Mouse (Mus musculus) ZHBTc4 (cell line): ENCODE results near the gene Ccdc22.

Source experiments
- DNase-seq: peaks from one replicate; pipeline ENCODE4 v3.0.0-alpha.2; 2011; ENCODE audit warnings: low read depth, low spot score

Ccdc22 gene

DNA sequence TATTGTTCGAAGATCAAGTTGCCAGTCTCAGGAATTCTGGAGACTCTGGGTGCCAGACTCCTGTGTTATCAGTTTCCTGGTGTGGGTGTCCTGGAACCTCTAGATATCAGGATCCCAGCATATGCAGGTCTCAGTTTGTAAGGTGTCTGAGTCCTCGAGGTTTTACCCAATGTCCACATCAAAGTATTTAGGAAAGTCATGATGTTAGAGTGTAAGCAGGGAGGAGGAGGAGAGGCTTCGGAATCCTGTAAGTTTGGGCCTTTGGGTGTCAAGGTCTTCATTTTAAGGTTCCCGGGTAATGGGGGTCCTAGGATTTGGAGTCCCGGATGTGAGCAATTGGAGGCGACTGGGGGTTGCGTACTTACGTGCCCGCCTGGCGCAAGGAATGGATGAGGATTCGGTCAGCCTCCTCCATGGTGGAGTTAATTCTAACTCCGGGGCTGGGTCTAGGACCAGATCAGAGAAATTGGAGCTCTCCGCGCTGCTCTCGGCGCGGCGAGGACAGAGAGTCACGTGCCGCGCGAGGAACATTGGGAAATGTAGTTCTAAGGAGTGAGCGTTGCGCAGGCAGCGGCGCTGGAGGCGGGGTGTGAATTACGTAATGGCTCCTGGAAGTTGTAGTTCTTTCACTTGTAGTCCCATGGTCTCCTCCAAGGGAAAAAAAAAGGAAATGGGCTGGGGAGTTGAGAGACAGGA is at the start of gene Ccdc22:
Gene Ccdc22 (minus strand): TSS at position 639 of the 696 bp plus-strand sequence.
- DNase-seq, result peak; percentile 92

DNA sequence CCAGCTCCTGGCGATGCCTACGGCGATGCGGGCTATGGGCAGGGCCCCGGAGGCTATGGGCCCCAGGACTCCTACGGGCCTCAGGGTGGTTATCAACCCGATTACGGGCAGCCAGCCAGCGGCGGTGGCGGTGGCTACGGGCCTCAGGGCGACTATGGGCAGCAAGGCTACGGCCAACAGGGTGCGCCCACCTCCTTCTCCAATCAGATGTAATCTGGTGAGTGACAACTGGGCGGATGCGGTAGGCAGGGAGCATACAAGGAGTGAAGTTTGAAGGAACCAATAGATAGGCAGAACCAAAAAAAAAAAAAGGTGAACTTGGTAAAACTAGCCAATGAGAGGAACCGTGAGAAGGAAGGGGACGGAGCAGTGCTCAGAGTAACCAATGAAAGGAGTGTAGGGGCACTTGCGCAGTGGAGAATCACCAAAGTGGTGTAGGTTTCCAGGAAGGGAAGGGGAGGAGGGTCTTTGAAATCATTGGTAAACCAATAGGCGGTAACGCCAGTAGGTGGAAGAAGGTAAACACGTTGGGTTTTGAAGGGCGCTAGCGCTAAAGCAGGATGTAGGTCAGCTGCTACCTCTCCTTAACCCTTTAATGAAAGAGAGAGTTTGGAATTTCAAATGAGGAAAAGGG is 43.5 kb upstream of the Ccdc22 start:
- DNase-seq, result peak; percentile 95

DNA sequence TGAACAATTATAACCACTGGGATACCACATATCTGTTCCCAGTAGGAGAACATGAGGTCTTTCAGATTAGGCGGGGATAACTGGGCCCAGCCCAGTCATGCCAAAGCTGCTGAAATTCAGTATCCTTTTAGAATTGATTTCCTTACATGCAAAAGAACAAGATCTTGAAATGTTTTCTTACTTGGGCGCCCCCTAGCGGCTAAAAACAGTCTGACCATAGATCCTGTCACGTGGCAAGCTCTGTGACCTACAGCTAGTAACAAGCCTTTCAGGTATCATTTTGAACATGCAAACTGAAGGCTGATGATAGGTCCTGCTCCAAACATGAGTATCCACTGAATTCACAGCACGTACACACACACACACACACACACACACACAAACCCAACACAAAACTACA is 40.0 kb upstream of the Ccdc22 start:
- peak; percentile 84 for DNase-seq

DNA sequence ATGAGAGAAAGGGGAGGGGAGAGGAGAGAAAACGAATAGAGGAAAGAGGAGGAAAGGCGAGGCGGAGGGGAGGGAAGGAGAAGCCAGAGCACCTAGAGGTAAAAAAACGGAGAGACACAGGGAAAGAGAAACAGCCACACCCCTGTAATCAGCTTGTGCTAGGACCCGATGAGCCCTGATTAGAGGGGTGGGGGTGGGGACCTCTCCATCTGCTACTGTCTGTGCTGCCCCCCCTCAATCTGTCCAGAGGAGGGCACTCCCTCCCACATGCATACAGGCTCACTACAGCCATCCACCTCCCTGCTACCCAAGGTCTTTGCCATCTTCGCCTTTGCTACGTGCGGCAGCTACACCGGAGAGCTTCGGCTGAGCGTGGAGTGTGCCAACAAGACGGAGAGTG is 35.5 kb upstream of the Ccdc22 start:
- no peak for DNase-seq

DNA sequence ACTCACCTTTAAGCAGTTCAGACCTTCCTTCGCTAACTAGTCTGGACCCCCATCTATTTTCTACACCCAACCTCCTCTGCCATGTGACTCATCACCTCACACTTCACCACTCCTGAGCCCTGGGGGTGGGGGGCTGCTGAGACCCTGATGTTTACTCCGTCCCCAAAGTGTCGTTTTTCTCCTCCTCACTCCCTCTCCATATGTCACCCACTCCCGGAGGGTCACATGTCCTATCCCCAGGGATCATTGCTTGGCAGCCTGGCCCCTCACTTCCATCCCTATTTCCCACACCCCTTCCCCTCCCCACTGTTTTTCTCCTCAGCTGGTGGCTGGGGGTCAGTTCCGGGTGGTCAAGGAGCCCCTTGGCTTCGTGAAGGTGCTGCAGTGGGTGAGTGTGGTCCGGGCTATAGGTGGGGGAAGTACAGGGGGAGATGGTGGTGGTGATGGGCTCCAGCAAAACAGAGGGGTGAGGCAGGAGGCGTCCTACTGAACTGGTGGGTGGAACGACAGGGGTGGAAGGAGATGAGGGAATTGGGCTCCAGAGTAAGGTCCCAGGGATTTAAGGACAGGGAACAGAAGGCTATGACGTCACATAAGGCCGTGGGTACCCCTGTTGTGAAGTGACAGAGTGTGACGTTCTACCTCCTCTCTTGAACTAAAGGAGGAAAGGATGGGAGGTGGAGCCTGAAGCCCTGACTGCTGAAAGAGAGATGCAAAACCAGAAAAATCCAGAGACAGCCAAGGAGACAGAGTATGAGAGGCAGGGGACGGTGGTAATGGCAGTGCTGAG is 34.4 kb upstream of the Ccdc22 start:
- no peak for DNase-seq

DNA sequence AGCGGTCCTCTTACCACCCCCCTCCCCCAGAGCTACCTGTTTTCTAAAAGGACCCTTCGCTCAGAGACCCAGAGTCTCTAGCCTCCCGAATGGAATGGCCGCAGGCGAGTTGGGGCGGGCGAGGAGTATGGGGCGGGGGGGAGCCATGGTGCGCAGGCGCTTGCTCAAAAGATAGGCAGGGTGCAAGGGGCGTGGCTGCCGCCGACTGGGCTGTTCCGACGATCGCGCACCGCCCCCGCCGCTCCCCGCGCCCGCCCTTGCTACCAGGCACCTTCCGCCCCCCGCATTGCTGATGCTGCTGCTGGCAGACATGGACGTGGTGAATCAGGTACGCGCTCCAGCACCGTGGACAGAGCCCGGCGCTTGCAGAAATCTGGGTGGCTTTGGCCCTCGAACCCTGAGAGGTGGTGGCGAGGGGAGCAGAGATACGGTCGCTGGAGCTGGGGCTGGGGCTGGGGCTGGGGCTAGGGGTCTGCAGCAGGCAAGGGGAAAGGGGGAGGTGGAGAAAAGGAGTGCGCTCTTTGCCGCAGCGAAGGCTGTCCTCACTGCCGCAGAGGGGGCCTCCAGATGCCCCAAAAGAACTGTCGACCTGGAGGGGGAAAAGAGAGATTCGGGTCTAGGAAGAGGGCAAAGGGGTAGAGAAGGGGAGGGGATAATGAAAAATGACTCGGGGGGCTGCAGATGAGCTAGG is 33.2 kb upstream of the Ccdc22 start, which contains the start of gene Syp:
Gene Syp (plus strand): TSS at position 71 of the 691 bp plus-strand sequence.
- peak; percentile 92 for DNase-seq

DNA sequence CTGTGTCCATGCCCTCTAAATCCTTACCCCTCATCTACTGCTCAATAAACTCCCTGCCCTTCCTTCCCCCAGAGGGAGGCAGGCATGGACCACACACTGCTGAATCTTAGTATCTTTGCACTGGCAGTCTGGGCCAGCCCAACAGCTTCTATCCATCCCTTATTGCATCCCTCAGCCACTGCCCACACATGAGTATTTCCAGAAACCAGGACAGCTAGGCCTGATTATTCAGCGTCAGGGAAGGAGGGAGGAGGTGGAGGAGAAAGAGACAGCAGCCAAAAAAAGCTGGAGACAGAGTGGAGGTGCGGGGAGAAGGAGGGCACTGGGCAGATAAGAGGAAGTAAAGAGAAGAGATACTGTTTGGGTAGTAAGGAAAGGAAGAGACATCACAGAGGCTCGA is 29.8 kb upstream of the Ccdc22 start:
- DNase-seq, result no peak

DNA sequence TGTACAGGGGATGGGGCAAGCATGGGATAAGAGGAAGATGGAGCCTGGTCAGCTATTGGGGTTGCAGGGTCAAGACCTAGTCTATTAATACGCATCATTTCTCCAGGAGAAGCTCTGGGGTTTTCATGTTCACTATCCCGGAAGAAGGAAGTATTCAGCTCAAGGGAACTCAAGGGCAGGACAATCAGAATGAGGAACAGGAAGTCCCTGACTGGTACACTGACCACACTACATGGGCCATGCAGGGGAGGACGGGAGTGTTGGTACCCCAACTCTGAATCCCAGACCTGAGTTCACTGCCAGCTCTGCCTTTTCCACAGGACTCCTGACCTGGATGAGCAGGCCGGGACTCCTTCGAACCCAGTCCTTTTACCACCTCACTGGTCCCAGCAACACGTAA is 27.2 kb upstream of the Ccdc22 start:
- DNase-seq, result no peak

DNA sequence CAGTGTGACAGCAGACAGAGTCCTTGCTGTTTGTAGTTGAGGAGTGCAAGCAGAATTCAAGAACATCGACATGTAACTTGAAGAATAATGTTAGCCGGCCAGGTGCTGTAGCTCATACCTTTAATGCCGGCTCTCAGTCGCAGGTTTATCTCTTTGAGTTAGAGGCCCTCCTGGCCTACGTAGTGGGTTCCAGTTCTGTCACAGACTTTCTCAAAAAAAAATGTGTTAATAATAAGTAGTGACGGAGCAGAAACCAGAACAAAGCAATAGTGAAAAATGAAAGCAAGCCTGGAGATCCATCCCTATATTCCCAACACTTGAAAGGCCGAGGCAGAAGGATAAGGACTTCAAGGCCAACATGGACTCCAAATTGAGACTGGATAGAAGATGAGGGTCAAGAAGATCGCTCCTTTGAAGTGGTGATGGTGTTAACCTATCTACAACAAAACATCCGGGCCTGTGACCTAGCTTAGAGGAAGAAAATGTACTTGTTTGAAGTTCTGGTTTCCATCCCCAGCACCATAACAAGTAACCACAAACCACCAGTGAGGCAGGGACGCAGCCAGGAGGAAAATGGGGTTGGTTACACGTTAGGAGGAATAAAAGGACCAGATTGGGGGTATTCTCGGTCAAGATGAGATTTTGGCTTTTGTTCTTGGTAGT is 12.7 kb upstream of the Ccdc22 start:
- no peak for DNase-seq

DNA sequence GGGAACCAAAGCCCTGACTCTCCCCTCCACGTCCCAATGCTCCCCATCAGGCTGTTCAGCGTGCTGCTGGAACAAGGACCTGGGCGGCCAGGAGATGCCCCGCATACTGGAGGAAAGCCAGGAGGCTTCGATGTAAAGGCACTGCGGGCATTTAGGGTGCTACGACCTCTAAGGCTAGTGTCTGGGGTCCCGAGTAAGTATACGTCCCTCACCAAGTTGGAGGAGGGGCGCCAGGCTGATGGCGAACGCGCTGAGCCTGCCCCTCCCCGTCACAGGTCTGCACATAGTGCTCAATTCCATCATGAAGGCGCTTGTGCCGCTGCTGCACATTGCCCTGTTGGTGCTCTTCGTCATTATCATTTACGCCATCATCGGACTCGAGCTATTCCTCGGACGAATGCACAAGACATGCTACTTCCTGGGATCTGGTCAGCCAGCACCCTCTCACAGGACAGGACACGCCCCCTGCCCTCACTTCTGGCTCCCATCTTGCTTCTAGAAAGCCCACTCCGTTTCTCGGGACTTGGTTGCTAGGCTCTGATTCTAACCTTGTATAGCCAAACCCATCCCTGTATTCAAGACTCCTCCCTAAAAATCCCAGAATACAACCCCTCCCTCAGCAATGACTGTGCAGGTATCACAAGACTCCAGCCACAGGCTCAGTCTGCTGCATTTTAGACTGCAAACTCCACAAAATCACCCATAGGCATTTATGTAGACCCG is 5.4 kb upstream of the Ccdc22 start:
- peak; percentile 20 for DNase-seq

DNA sequence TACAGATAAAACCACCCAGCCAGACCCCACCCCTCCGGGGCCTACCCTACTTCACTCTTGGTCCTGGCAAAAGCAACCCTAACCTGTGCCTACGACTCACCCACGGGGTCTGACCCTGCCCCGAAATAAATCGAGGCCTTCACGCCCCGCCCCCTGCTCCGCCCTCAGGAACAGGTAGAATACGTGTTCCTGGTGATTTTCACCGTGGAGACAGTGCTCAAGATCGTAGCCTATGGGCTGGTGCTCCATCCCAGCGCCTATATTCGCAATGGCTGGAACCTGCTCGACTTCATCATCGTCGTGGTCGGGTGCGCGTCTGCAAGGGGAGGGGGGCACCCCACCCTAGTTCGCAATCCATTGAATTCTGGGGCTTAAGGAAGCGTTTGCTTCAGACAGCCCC is 4.7 kb upstream of the Ccdc22 start:
- no peak for DNase-seq

DNA sequence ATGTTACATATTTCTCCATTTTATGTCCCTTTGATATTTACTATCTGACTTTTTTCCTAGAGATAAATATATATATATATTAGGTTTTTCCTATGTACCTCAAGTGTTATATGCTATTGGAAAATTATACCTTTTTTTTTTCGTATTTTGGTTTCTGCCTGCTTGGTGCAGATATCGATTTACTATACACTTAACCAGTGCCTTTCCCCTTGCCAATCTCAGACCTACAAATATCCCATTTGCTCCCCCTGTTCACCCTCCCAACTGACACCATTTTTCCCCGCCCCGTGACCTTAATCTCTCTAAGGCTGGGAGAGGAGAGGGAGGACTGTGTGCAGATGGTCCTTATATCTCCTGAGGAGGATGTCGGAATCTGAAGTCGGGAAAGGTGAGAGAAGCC is 1.5 kb upstream of the Ccdc22 start, which contains the start of gene Cacna1f:
Gene Cacna1f (plus strand): TSS at position 301 of the 400 bp plus-strand sequence.
- no peak for DNase-seq

DNA sequence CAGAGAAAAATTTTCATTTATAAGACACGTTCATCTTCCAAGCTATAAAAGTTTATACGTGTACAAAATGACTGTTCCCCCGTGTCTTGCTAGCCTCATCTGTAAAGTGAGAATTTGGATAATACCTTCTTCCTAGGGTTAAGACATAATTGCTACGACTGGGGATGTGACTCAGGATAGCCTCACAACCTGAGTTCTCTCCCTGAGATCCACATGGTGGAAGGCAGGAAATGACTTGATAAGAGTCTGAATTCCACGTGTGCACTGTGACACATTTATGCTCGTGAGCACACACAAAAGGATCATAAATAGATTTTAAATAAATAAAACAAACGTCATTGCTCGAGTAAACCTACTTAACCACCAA is 241 bp upstream of the Ccdc22 start:
- no peak for DNase-seq

DNA sequence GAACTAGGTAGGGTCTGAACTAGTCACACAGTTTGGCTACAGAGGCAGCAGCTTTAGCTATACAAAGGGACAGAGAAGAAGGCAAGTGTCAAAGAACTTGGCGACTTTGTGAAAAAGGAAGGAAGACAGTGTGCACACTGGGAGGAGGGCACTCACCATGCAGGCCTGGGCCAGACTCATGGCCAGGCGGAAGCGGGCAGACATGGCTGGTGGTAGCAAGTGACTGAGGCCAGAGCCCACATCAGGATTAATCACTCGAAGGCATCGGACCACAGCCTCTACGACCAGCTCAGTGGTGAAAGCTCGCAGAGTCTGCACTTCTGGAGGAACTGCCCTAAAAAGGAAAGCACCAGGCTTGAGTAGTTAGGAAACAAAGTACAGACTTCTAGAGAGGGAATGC is 1.3 kb downstream of the Ccdc22 start:
- DNase-seq, result no peak

DNA sequence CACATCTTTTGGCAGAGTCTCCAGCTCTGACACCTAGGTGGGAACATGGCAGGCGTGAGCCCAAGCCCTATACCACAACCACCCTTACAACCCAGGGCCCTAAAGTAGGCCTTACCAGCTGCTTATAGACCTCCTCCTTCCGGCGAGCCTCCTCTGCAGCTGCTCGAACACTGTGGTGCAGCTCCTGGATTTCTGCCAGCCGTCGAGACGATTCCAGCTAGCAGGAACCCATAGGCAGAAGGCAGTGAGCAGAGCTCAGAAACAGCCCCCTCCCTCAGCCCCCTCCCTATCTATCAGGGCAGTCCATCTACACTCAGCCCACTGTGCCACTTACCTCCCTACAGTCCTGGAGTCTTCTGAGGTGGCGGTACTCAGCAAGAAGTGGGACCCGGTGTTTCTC is 9.9 kb downstream of the Ccdc22 start:
- no peak for DNase-seq

DNA sequence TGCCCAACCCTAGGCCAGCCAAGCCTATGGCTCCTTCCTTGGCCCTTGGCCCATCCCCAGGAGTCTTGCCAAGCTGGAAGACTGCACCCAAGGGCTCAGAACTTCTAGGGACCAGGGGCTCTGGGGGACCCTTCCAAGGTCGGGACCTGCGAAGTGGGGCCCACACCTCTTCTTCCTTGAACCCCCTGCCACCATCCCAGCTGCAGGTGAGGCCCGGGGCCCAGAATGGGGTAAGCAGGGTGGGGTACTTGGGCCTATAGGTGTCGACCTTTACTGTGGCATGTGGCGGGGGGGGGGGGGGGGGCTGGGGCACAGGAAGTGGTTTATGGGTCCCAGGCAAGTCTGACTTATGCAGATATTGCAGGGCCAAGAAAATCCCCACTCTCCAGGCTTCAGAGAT is 19.0 kb downstream of the Ccdc22 start:
- no peak for DNase-seq

DNA sequence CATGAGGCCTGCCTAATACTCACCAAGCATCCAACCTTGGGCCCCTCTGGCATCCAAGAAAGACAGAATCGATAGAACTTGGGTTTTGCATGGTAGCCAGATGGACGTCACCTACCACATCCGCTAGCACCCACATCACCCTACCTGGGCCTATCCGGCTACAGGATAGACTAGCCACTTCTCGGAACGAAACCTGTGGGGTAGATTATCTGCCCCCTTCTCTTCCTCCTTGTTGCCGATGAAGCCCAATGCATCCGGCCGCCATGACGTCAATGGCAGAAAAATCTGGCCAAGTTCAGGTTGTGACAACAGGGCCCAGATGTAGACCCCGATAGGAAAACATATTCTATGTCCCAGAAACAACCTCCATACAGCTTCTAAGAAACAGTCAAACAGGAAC is 21.4 kb downstream of the Ccdc22 start:
- DNase-seq, result no peak

DNA sequence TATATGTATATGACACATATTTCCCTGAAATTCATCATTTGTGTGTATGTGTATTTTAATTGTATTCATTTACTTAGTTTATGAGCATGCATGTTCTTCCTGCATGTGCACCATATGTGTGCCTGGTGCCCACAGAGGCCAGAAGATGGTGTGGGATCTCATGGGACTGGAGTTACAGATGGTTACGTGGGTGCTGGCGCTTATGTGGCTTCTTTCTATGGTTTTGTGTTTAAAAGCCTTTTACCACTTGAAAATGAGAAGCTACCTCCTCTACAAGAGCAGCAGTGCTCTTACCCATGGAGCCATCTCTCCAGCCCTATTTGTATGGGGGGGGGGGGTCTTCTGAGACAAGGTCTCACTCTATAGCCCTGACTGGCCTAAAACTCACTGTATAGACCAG is 24.2 kb downstream of the Ccdc22 start:
- no peak for DNase-seq

DNA sequence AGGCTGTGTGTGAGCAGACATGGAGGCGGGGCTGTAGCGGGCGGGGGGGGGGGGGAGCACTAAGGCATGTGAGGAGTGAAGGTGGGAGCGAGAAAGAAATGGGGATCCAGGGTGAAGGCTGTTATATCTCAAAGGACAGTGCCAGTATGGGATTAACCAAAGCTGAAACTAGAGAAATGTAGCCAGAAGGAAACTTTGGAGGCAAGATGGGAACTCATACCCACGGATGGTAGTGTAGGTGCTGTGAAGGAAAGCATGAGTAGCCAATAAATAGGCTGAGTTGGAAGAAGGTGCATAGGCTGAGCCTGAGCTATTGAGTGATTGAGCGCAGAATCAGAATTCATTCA is 30.5 kb downstream of the Ccdc22 start:
- DNase-seq, result no peak

DNA sequence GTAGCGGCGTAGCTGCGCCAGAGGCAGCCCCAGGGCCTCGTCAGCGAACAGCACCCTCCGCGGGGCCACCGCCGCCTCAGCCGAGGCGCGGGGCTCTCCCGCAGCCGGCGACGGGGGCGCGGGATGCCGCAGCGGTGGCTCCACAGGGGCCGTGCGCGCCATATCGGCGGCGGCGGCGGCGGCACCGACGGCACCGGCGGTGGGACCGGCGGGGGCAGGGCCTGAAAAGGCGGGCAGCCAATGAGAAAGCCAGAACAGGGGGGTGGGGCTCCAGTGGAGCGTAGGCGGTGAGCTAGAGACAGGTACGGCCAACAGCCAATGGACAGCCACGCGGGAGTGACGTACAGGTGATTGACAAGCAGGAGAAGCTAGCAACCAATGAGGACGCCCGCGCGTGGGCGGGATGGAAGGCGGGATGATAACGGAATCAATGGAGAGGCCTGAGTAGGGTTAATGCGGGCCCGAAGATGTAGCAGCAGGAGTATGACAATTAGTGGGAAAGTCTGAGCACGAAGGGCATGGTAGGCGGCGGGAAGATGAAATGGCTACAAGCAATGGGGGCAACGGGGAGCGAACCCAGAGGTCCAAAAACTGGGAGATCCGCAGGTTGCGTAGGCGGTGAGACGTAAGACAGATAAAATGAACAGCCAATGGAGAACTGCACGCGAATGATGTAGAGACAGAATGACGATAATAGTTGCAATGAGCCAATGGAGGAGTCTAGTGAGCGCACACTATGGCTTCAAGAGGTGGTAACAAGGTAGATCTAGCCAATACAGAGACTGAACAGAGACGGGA is 31.0 kb downstream of the Ccdc22 start, which contains the start of gene Ppp1r3f:
Gene Ppp1r3f (minus strand): TSS at position 197 of the 798 bp plus-strand sequence.
- DNase-seq, result peak; percentile 96
